Mouse (Mus musculus): ENCODE measurements around the gene Mios. TPM values are rescaled to one million over a fixed set of nuclear protein-coding genes. Genes with fewer than 3 reads are reported as not detected.

Gene Mios
- 28.3 and 30.2 TPM in 2 replicates for polyA plus RNA-seq (2011; ENCODE audit: insufficient read depth, insufficient read length, low read depth, missing spikeins)

DNA sequence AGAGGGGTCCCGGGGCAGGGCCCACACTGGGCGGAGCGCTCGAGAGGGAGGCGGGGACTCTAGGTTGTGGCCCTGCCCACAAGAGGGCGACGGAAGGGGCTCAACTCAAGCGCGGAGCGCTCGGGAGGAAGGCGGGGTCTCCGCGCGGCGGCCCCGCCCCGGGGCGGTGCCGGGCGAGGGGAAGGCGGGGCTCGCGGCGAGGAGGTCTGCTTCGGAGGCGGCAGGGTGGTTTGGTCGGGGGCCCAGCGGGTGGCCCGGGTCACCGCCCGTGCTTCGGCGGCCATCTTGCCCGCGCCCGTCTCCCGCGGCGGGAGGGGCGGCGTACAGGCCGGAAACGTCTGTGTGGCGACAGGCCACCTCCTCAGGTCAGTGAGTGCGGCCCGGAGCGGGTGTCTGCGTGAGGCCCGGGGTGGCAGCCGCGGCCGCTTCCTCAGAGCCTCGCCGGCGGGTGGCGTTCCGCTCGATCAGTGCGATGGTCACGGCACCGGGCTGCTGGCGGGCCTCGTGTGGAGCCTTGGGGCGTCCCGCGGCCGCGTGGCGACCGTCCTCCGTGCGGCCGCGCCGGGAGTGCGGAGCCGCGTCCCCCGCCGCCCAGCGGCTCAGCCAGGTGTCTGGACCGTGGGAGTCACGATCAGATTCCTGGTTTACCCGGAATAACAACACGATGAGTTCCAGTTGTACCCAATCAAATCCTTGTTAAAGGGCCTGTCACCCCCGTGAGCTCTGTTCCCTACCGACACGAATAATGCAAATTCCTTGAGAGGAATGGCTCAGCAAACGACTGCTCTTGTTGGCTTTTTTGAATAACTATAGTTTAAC lies at the start of gene Mios:
TSS of gene Mios (plus strand) at position 176 of the 819 bp plus-strand sequence.
- no peaks in the 10 kb centered on the region for H3K9me3 ChIP-seq (replicated peaks; ENCODE audit: control insufficient read depth, insufficient read depth, low read length, poor library complexity, severe bottlenecking)
- peak within 1 kb of the TSS; percentile 94 for H3K9ac ChIP-seq (ENCODE audit: low read depth, poor library complexity, severe bottlenecking)
- H3K36me3 ChIP-seq (ENCODE audit: control insufficient read depth, insufficient read depth, low read length, poor library complexity, severe bottlenecking): no peaks in the 10 kb centered on the region
- peak within 1 kb of the TSS; percentile 80 for H3K4me3 ChIP-seq (ENCODE audit: low read depth, low read length)
- H3K27ac ChIP-seq (ENCODE audit: insufficient read depth, low read length): peak within 1 kb of the TSS; percentile 69
- no peaks in the 10 kb centered on the region for H3K4me1 ChIP-seq (ENCODE audit: control insufficient read depth, insufficient read depth, low read length)
- TF ChIP-seq POLR2A (IDR thresholded peaks at IDR 0.05; ENCODE audit: insufficient read depth, low read length): no peak
- no peak for TF ChIP-seq CTCF (IDR thresholded peaks at IDR 0.05; ENCODE audit: low read depth, low read length)
- TF ChIP-seq EP300 (IDR thresholded peaks at IDR 0.05; ENCODE audit: insufficient read depth, low read depth, low read length): no peak
- H3K27me3 ChIP-seq (ENCODE audit: control insufficient read depth, insufficient read depth, low read length, poor library complexity, severe bottlenecking): no peaks in the 10 kb centered on the region

DNA sequence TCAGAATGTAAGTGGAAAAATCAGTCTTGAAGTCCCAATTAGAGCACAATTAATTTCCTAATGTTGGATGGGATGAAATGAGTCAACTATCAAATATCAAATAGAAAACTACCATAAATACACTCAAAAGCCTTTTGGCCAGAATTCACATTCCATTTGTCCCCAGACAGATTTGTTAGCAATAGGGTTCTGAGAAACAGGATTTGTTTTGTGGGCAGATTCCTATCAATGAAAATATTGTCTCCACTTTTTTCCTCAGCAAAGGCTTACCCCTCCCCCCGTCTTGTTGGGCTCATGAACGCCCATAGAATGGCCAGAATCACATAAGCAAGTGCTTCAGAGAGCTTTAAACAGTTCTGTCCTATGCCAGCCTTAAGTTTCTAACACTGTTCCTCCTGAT lies 49.0 kb upstream of the Mios start:
- Histone ChIP-seq H3K4me1 (ENCODE audit: control insufficient read depth, insufficient read depth, low read length) (no peaks in the 10 kb centered on the region), H3K9me3 (replicated peaks; ENCODE audit: control insufficient read depth, insufficient read depth, low read length, poor library complexity, severe bottlenecking) (no peaks in the 10 kb centered on the region), H3K9ac (ENCODE audit: low read depth, poor library complexity, severe bottlenecking) (no peak overlapping the region), H3K4me3 (ENCODE audit: low read depth, low read length) (no peak overlapping the region), H3K27ac (ENCODE audit: insufficient read depth, low read length) (no peak overlapping the region), H3K36me3 (ENCODE audit: control insufficient read depth, insufficient read depth, low read length, poor library complexity, severe bottlenecking) (no peaks in the 10 kb centered on the region), H3K27me3 (ENCODE audit: control insufficient read depth, insufficient read depth, low read length, poor library complexity, severe bottlenecking) (no peaks in the 10 kb centered on the region)
- TF ChIP-seq EP300 (IDR thresholded peaks at IDR 0.05; ENCODE audit: insufficient read depth, low read depth, low read length) (no peak), POLR2A (IDR thresholded peaks at IDR 0.05; ENCODE audit: insufficient read depth, low read length) (no peak), CTCF (IDR thresholded peaks at IDR 0.05; ENCODE audit: low read depth, low read length) (no peak)

DNA sequence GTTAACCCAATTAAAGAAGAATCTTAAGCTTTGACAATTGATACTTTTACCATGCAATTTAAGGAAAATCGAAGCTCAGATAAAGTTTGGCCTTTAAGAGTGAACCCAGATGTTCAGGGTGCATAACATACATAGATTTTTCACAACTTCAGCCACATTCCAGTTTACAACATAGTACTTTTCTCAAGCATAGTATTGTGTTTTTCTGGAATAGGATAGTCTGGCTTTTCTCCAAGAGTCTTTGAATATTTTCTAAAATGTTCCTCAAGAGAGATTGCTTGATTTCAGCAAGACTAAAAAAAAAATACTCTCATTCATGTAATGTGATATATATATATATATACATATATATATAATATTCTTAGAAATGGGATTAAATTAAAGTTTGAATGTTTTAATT lies 44.3 kb upstream of the Mios start:
- Histone ChIP-seq H3K4me3 (ENCODE audit: low read depth, low read length) (no peak overlapping the region), H3K9ac (ENCODE audit: low read depth, poor library complexity, severe bottlenecking) (no peak overlapping the region), H3K27ac (ENCODE audit: insufficient read depth, low read length) (no peak overlapping the region), H3K9me3 (replicated peaks; ENCODE audit: control insufficient read depth, insufficient read depth, low read length, poor library complexity, severe bottlenecking) (no peaks in the 10 kb centered on the region), H3K36me3 (ENCODE audit: control insufficient read depth, insufficient read depth, low read length, poor library complexity, severe bottlenecking) (no peaks in the 10 kb centered on the region), H3K27me3 (ENCODE audit: control insufficient read depth, insufficient read depth, low read length, poor library complexity, severe bottlenecking) (no peaks in the 10 kb centered on the region), H3K4me1 (ENCODE audit: control insufficient read depth, insufficient read depth, low read length) (no peaks in the 10 kb centered on the region)
- TF ChIP-seq EP300 (IDR thresholded peaks at IDR 0.05; ENCODE audit: insufficient read depth, low read depth, low read length) (no peak), CTCF (IDR thresholded peaks at IDR 0.05; ENCODE audit: low read depth, low read length) (no peak), POLR2A (IDR thresholded peaks at IDR 0.05; ENCODE audit: insufficient read depth, low read length) (no peak)

DNA sequence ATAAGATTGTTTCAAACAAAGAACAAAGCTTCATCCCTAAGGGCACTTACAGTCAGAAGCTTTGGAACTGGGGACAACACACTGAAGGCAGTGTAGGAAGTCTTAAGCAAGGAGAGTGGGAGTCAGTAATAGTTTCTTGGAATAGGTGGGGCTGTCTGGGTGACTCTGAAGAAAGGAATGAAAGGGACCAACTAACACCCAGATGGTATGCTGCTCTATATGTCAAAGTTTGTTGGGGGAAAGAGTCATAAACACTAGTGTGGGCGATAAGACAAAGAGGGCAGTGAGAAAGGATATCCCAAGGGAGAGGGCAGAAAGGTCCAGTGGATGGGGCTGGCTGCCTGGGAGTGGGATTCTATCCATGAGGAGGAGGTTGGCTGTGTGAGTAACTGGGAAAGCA lies 36.9 kb upstream of the Mios start:
- no peaks in the 10 kb centered on the region for H3K36me3 ChIP-seq (ENCODE audit: control insufficient read depth, insufficient read depth, low read length, poor library complexity, severe bottlenecking)
- no peak for TF ChIP-seq POLR2A (IDR thresholded peaks at IDR 0.05; ENCODE audit: insufficient read depth, low read length)
- TF ChIP-seq EP300 (IDR thresholded peaks at IDR 0.05; ENCODE audit: insufficient read depth, low read depth, low read length): no peak
- no peak for TF ChIP-seq CTCF (IDR thresholded peaks at IDR 0.05; ENCODE audit: low read depth, low read length)
- H3K9me3 ChIP-seq (replicated peaks; ENCODE audit: control insufficient read depth, insufficient read depth, low read length, poor library complexity, severe bottlenecking): no peaks in the 10 kb centered on the region
- H3K9ac ChIP-seq (ENCODE audit: low read depth, poor library complexity, severe bottlenecking): no peak overlapping the region
- no peak overlapping the region for H3K4me3 ChIP-seq (ENCODE audit: low read depth, low read length)
- H3K4me1 ChIP-seq (ENCODE audit: control insufficient read depth, insufficient read depth, low read length): no peaks in the 10 kb centered on the region
- no peaks in the 10 kb centered on the region for H3K27me3 ChIP-seq (ENCODE audit: control insufficient read depth, insufficient read depth, low read length, poor library complexity, severe bottlenecking)
- H3K27ac ChIP-seq (ENCODE audit: insufficient read depth, low read length): no peak overlapping the region

DNA sequence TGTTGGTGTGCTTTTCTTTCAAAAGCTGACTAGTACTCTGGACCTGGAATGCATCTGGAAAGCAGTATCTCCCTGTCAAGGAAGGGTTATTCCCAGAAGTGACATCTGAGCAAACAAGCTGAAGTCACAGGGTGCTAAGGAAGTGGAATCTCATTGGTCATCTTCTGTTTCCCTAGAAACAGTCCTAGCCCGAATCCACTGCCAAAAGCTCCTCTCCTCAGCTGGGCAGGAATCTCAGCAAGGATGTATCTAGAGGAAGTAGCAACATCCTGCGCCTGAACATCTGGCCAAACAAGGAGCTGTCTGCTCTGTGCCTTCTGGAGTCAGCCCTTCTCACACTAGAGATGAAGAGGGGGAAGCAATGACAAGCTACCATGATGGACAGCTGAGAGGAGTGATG lies 35.0 kb upstream of the Mios start:
- no peaks in the 10 kb centered on the region for H3K4me1 ChIP-seq (ENCODE audit: control insufficient read depth, insufficient read depth, low read length)
- H3K9me3 ChIP-seq (replicated peaks; ENCODE audit: control insufficient read depth, insufficient read depth, low read length, poor library complexity, severe bottlenecking): no peaks in the 10 kb centered on the region
- H3K36me3 ChIP-seq (ENCODE audit: control insufficient read depth, insufficient read depth, low read length, poor library complexity, severe bottlenecking): no peaks in the 10 kb centered on the region
- no peaks in the 10 kb centered on the region for H3K27me3 ChIP-seq (ENCODE audit: control insufficient read depth, insufficient read depth, low read length, poor library complexity, severe bottlenecking)
- TF ChIP-seq EP300 (IDR thresholded peaks at IDR 0.05; ENCODE audit: insufficient read depth, low read depth, low read length) (no peak), POLR2A (IDR thresholded peaks at IDR 0.05; ENCODE audit: insufficient read depth, low read length) (no peak), CTCF (IDR thresholded peaks at IDR 0.05; ENCODE audit: low read depth, low read length) (no peak)
- H3K27ac ChIP-seq (ENCODE audit: insufficient read depth, low read length): no peak overlapping the region
- H3K9ac ChIP-seq (ENCODE audit: low read depth, poor library complexity, severe bottlenecking): no peak overlapping the region
- no peak overlapping the region for H3K4me3 ChIP-seq (ENCODE audit: low read depth, low read length)

DNA sequence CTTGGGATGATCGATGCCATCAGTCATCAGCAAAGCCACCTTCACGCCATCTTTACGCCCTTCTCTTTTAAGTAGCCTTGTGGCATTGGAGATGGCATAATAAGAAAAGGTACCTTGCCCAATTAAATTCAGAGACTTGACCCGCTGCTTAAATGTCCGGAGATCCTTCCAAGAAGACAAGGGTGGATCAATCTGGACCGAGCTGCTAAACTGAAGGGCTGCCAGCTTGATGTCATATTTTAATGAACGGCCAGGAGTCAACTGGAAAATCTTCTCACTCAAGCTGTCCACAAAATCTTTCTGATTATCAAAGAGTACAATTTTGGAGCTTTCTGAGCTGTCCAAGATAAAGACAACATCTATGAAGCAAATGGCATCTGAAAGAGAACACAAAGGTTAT lies 33.7 kb upstream of the Mios start:
- no peak overlapping the region for H3K27ac ChIP-seq (ENCODE audit: insufficient read depth, low read length)
- TF ChIP-seq CTCF (IDR thresholded peaks at IDR 0.05; ENCODE audit: low read depth, low read length) (no peak), POLR2A (IDR thresholded peaks at IDR 0.05; ENCODE audit: insufficient read depth, low read length) (no peak), EP300 (IDR thresholded peaks at IDR 0.05; ENCODE audit: insufficient read depth, low read depth, low read length) (no peak)
- H3K4me1 ChIP-seq (ENCODE audit: control insufficient read depth, insufficient read depth, low read length): no peaks in the 10 kb centered on the region
- H3K4me3 ChIP-seq (ENCODE audit: low read depth, low read length): no peak overlapping the region
- no peak overlapping the region for H3K9ac ChIP-seq (ENCODE audit: low read depth, poor library complexity, severe bottlenecking)
- H3K36me3 ChIP-seq (ENCODE audit: control insufficient read depth, insufficient read depth, low read length, poor library complexity, severe bottlenecking): no peaks in the 10 kb centered on the region
- H3K9me3 ChIP-seq (replicated peaks; ENCODE audit: control insufficient read depth, insufficient read depth, low read length, poor library complexity, severe bottlenecking): no peaks in the 10 kb centered on the region
- no peaks in the 10 kb centered on the region for H3K27me3 ChIP-seq (ENCODE audit: control insufficient read depth, insufficient read depth, low read length, poor library complexity, severe bottlenecking)

Measured in ES-Bruce4 (cell line).